Mouse (Mus musculus): Measurements from ENCODE around the gene Mcidas. TPM values are rescaled to one million over a fixed set of nuclear protein-coding genes. Genes with fewer than 3 reads are reported as not detected.
"Not testable (repeated sequence)": the region's sequence is repeated elsewhere in the genome, so short reads cannot be mapped to it uniquely, and the experiment has no call there.

Mcidas gene
- total and polyA plus RNA-seq, 2 experiments from 2014 or later, result not detected

DNA sequence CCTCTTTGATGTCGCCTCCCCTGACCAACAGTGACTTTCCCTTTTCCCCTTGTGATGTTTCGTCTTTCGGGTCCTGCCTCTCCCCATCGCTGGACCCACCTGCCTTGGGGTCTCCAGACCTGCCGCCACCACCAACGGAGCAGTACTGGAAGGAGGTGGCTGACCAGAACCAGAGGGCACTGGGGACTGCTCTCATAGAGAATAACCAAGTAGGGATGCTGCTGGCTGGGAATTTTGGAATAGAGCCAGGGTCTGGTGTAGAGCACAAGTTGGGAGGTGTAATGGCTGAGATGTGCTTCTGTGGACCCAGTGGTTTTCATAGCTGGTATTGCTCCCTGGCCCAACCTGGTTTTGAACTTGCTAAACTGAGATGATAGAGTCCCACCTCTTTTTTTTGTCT lies 3.7 kb downstream of the Mcidas start:
- no peaks in the 10 kb centered on the region for H3K36me3 ChIP-seq (replicated peaks; ENCODE audit: control insufficient read depth, insufficient read depth, low read length)
- no peak for DNase-seq (ENCODE audit: low spot score)
- H3K27ac ChIP-seq (ENCODE audit: low read depth), result no peak overlapping the region
- H3K4me1 ChIP-seq (ENCODE audit: control insufficient read depth, insufficient read depth), result 0 out of 2 replicates have a peak, but pooled peaks cover 9% of the 10 kb centered on the region
- no peak overlapping the region for H3K4me2 ChIP-seq (ENCODE audit: low read depth, low read length)
- peaks cover 79% of the 10 kb centered on the region for H3K27me3 ChIP-seq (ENCODE audit: control insufficient read depth, insufficient read depth, low read length)
- TF ChIP-seq CTCF (IDR thresholded peaks at IDR 0.05; ENCODE audit: low read depth) (no peak), EP300 (IDR thresholded peaks at IDR 0.05; ENCODE audit: low read depth) (no peak)
- ATAC-seq (ENCODE audit: insufficient read depth, low read depth), result no peak
- no peaks in the 10 kb centered on the region for H3K9me3 ChIP-seq (replicated peaks; ENCODE audit: control insufficient read depth, low read length)
- H3K9ac ChIP-seq (replicated peaks; ENCODE audit: low read depth, low read length), result no peak overlapping the region
- 69% methylated on average over 6 of the region's 6 CpGs for WGBS
- no peak overlapping the region for H3K4me3 ChIP-seq (ENCODE audit: low read depth, low read length)

DNA sequence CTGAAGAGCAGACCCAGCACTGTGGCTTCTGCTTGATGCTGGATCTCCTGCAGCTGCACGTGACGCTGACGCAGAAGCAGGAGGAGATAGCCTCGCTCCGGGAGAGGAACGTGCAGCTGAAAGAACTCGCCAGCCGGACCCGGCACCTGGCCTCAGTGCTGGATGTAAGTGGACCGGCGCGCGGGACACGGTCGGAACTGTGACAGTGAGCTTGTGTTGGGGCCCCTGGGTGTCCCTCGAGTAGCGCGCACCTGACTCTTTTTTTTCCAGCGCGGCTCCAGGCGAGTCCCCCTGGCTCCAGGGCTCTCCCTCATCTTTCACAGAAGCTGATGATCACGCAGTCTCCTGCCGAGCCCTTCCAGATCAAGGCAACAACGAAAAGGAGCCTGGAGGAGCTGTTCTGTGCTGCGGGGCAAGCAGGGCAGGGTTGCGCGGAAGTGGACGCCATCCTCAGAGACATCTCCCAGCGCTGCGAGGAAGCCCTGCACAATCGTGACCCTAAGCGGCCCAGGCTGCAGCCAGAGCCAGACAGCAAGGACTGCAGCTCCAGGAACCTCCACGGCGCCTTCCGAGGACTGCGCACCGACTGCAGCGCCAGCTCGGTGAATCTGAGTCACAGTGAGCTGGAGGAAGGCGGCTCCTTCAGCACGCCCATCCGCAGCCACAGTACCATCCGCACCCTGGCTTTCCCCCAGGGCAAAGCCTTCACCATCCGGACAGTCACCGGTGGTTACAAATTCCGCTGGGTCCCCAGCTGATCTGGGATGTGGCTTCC lies 5.0 kb downstream of the Mcidas start:
- Histone ChIP-seq H3K27ac (ENCODE audit: low read depth) (no peak overlapping the region), H3K9me3 (replicated peaks; ENCODE audit: control insufficient read depth, low read length) (no peaks in the 10 kb centered on the region), H3K27me3 (ENCODE audit: control insufficient read depth, insufficient read depth, low read length) (peaks cover 68% of the 10 kb centered on the region), H3K36me3 (replicated peaks; ENCODE audit: control insufficient read depth, insufficient read depth, low read length) (no peaks in the 10 kb centered on the region), H3K9ac (replicated peaks; ENCODE audit: low read depth, low read length) (no peak overlapping the region), H3K4me2 (ENCODE audit: low read depth, low read length) (peak overlapping the region; percentile 62), H3K4me3 (ENCODE audit: low read depth, low read length) (peak overlapping the region; percentile 32), H3K4me1 (ENCODE audit: control insufficient read depth, insufficient read depth) (0 out of 2 replicates have a peak, but pooled peaks cover 5% of the 10 kb centered on the region)
- 0 out of 2 replicates have a peak, but pooled peaks have one; percentile 22 for ATAC-seq (ENCODE audit: insufficient read depth, low read depth)
- no peak for DNase-seq (ENCODE audit: low spot score)
- under 1% methylated on average over 46 of the region's 46 CpGs for WGBS
- TF ChIP-seq CTCF (IDR thresholded peaks at IDR 0.05; ENCODE audit: low read depth) (no peak), EP300 (IDR thresholded peaks at IDR 0.05; ENCODE audit: low read depth) (no peak)

DNA sequence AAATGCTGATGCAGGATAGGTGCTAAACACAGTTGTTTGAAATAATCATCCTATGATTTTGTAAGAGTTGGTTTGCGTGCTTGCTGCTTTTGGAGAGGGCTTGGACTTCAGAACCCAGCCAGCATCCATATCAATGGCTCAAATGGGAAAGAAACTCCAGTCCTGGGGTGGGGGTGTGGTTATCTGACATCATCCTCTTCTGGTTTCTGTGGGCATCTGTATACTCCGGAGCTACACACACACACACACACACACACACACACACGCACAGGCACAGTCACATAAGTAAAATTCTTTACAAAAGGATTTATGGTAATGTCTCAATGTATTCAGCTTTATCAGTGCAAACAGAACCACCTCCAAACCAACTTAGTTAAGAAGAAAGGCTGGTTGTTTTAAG lies 6.4 kb downstream of the Mcidas start:
- no peak overlapping the region for H3K9ac ChIP-seq (replicated peaks; ENCODE audit: low read depth, low read length)

DNA sequence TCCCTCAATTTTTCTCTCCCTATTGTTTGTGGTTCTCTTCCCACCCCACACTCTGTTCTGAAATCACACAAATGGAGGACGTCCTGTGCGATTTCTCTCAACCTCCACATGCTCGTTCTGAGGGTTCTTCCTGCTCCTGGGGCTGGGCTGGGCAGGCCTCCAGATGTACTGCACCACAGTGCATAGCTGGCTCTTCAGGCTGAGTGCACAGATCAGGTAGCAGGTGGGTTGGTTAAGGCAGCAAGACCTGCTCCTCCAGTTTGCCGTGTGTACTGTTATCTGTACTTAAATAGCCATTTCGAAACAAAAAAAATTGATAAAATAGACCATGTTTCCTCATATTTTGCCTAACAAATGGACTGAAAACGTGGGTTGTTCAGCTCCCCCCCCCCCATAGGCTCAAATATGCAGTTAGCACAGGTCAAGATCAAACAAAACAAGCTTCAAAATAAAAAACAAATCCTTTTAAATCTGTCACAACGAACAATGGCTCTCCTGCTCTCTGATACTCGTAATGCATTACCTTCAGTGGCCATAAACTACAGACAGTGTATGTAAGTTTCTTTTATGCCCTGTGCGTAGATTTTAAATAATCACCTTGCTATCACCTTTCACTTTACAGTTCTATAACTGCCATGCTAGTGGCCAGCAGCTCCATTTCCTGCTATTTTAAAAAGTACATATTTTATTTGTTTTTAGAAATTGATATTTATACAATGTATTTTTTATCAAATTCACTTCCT lies 7.1 kb downstream of the Mcidas start:
- Histone ChIP-seq H3K9ac (replicated peaks; ENCODE audit: low read depth, low read length) (no peak overlapping the region), H3K27me3 (ENCODE audit: control insufficient read depth, insufficient read depth, low read length) (peaks cover 48% of the 10 kb centered on the region), H3K4me1 (ENCODE audit: control insufficient read depth, insufficient read depth) (no peaks in the 10 kb centered on the region), H3K9me3 (replicated peaks; ENCODE audit: control insufficient read depth, low read length) (no peaks in the 10 kb centered on the region), H3K27ac (ENCODE audit: low read depth) (no peak overlapping the region), H3K4me2 (ENCODE audit: low read depth, low read length) (no peak overlapping the region), H3K36me3 (replicated peaks; ENCODE audit: control insufficient read depth, insufficient read depth, low read length) (no peaks in the 10 kb centered on the region), H3K4me3 (ENCODE audit: low read depth, low read length) (no peak overlapping the region)
- DNase-seq (ENCODE audit: low spot score), result no peak
- TF ChIP-seq CTCF (IDR thresholded peaks at IDR 0.05; ENCODE audit: low read depth) (no peak), EP300 (IDR thresholded peaks at IDR 0.05; ENCODE audit: low read depth) (no peak)
- ATAC-seq (ENCODE audit: insufficient read depth, low read depth), result no peak
- 64% methylated on average over 9 of the region's 9 CpGs for WGBS

More for the DNA sequence above, 6.4 kb downstream of the Mcidas start:
- peaks cover 53% of the 10 kb centered on the region for H3K27me3 ChIP-seq (ENCODE audit: control insufficient read depth, insufficient read depth, low read length)
- no peak overlapping the region for H3K4me2 ChIP-seq (ENCODE audit: low read depth, low read length)
- WGBS, result 75% methylated on average over 3 of the region's 3 CpGs
- no peak for ATAC-seq (ENCODE audit: insufficient read depth, low read depth)
- H3K4me3 ChIP-seq (ENCODE audit: low read depth, low read length), result no peak overlapping the region
- H3K27ac ChIP-seq (ENCODE audit: low read depth), result no peak overlapping the region
- TF ChIP-seq CTCF (IDR thresholded peaks at IDR 0.05; ENCODE audit: low read depth) (no peak), EP300 (IDR thresholded peaks at IDR 0.05; ENCODE audit: low read depth) (no peak)
- no peaks in the 10 kb centered on the region for H3K4me1 ChIP-seq (ENCODE audit: control insufficient read depth, insufficient read depth)
- H3K9me3 ChIP-seq (replicated peaks; ENCODE audit: control insufficient read depth, low read length), result no peaks in the 10 kb centered on the region
- H3K36me3 ChIP-seq (replicated peaks; ENCODE audit: control insufficient read depth, insufficient read depth, low read length), result no peaks in the 10 kb centered on the region
- no peak for DNase-seq (ENCODE audit: low spot score)

DNA sequence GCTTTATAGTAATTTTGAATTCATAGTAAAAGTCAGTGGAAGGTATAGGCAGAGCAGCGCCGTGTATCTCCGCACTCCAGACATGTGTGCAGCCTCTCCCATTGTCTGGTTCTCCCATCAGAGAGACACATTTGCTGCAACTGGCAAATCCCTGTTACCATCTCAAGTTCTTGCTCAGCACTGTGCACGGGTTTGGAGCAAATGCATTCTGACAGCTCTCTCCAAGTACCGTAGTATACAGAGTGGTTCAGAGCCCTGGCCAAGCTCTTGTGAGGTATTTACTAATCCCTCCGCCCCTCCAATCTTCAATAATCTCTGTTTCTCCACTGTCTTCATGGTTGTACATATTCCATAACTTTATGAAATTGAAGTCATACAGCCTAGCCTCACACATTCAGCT lies 19.0 kb downstream of the Mcidas start:
- 69% methylated on average over 6 of the region's 6 CpGs for WGBS
- Histone ChIP-seq H3K4me3 (ENCODE audit: low read depth, low read length) (peak overlapping the region; percentile 41), H3K9me3 (replicated peaks; ENCODE audit: control insufficient read depth, low read length) (no peaks in the 10 kb centered on the region), H3K27me3 (ENCODE audit: control insufficient read depth, insufficient read depth, low read length) (no peaks in the 10 kb centered on the region), H3K9ac (replicated peaks; ENCODE audit: low read depth, low read length) (no peak overlapping the region), H3K27ac (ENCODE audit: low read depth) (no peak overlapping the region), H3K36me3 (replicated peaks; ENCODE audit: control insufficient read depth, insufficient read depth, low read length) (no peaks in the 10 kb centered on the region), H3K4me2 (ENCODE audit: low read depth, low read length) (peak overlapping the region; percentile 57), H3K4me1 (ENCODE audit: control insufficient read depth, insufficient read depth) (peaks cover 6% of the 10 kb centered on the region)
- DNase-seq (ENCODE audit: low spot score) (no peak), ATAC-seq (ENCODE audit: insufficient read depth, low read depth) (no peak; the same call in 1 of the 2 replicates)
- TF ChIP-seq CTCF (IDR thresholded peaks at IDR 0.05; ENCODE audit: low read depth) (no peak), EP300 (IDR thresholded peaks at IDR 0.05; ENCODE audit: low read depth) (no peak)

DNA sequence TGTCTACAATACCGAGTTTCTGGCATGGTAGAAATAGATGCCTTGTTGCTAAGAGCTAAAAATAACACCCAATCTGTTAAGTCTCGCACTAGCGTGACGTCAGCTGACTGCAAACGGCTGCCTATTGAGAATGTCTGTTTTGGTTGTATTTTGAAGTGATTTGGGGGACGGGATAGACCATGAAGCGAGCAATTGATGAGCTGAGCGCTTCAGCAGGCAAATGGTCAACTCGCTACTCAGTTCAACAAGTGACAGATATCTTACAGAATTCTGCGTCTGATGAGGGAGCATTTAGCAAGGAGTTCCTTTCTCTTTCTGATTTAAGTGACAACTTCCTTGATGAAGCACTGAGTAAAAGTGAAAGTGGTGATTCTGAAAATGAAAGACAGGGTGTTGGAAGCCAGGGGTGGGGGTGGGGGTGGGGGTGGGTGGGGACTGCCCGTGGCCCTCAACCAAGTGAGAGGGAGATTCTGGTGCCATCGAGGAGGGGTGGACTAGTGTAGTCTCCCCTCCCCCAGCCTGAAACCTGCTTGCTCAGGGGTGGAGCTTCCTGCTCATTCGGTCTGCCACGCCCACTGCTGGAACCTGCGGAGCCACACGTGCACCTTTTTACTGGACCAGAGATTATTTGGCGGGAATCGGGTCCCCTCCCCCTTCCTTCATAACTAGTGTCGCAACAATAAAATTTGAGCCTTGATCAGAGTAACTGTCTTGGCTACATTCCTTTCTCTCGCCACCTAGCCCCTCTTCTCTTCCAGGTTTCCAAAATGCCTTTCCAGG lies 19.7 kb downstream of the Mcidas start:
- not testable (repeated sequence) for H3K4me1 ChIP-seq (ENCODE audit: control insufficient read depth, insufficient read depth); H3K36me3 ChIP-seq (replicated peaks; ENCODE audit: control insufficient read depth, insufficient read depth, low read length); H3K9me3 ChIP-seq (replicated peaks; ENCODE audit: control insufficient read depth, low read length); H3K9ac ChIP-seq (replicated peaks; ENCODE audit: low read depth, low read length); H3K27ac ChIP-seq (ENCODE audit: low read depth); H3K27me3 ChIP-seq (ENCODE audit: control insufficient read depth, insufficient read depth, low read length)
- ATAC-seq (ENCODE audit: insufficient read depth, low read depth), result peak; percentile 33; the same call in 1 of the 2 replicates
- peak overlapping the region; percentile 57 for H3K4me2 ChIP-seq (ENCODE audit: low read depth, low read length)
- peak overlapping the region; percentile 41 for H3K4me3 ChIP-seq (ENCODE audit: low read depth, low read length)
- DNase-seq (ENCODE audit: low spot score), result peak; percentile 55
- 24% methylated on average over 18 of the region's 20 CpGs for WGBS

Data from heart, postnatal 0 days (tissue).